Mouse (Mus musculus) spleen, adult 2 months (tissue): ENCODE data around the gene Nell1. TPM values are rescaled to one million over a fixed set of nuclear protein-coding genes. Genes with fewer than 3 reads are reported as not detected.

ENCODE experiments used
- DNase-seq, 2 experiments: peaks; one replicate each; pipeline versions ENCODE4 v3.0.0 to v3.0.0-alpha.2; 2012 to 2021; ENCODE audit warnings: low spot score in 2 of 2, low read depth in 1 of 2
- H3K27ac ChIP-seq: fragments of 200-500 bp; 2 replicates; pipeline ENCODE4 v1.5.1; 2012; ENCODE audit warnings: low read length, inconsistent platforms; ENCODE audit not compliant: insufficient read depth
- H3K27me3 ChIP-seq: fragments of 200-500 bp; 2 replicates; pipeline ENCODE4 v1.6.1; 2012; ENCODE audit warnings: mild to moderate bottlenecking, moderate library complexity, low read length, inconsistent platforms; ENCODE audit not compliant: control insufficient read depth, insufficient read depth
- H3K36me3 ChIP-seq: fragments of 200-500 bp; 2 replicates; pipeline ENCODE4 v1.6.1; 2012; ENCODE audit warnings: mild to moderate bottlenecking, low read length, inconsistent platforms; ENCODE audit not compliant: control insufficient read depth, insufficient read depth
- H3K4me1 ChIP-seq: fragments of 200-500 bp; 2 replicates; pipeline ENCODE4 v1.6.1; 2011; ENCODE audit warnings: inconsistent platforms; ENCODE audit not compliant: control insufficient read depth, insufficient read depth, insufficient read length
- H3K4me3 ChIP-seq: fragments of 200-500 bp; 2 replicates; pipeline ENCODE4 v1.5.1; 2011; ENCODE audit warnings: mild to moderate bottlenecking, inconsistent platforms; ENCODE audit not compliant: insufficient read depth, insufficient read length; ENCODE audit errors: extremely low read depth
- CTCF ChIP-seq: fragments of 200-500 bp; IDR thresholded peaks from 2 replicates; pipeline ENCODE4 v1.5.1; 2011; ENCODE audit warnings: mild to moderate bottlenecking, inconsistent platforms; ENCODE audit not compliant: insufficient read depth, insufficient read length, insufficient replicate concordance; ENCODE audit errors: extremely low read depth
- POLR2A ChIP-seq: fragments of 200-500 bp; IDR thresholded peaks from 2 replicates; pipeline ENCODE4 v1.6.1; 2011; ENCODE audit warnings: low read depth, low read length, inconsistent platforms
- whole genome bisulfite sequencing: fragments of 180-500 bp; shearing (Covaris S2); methylation state at CpG from one replicate; pipeline ENCODE4 v1.1.7; 2018; 5-methylcytosine and 5-hydroxymethylcytosine counted together
- polyA plus RNA-seq: library from polyadenylated mRNA; depleted of rRNA; stranded (reverse); fragments of >200 nt; gene quantifications from 2 replicates; pipeline ENCODE4 v1.2.3, GENCODE M21; 2012

Nell1 gene
- polyA plus RNA-seq, 1 experiment = not detected

DNA sequence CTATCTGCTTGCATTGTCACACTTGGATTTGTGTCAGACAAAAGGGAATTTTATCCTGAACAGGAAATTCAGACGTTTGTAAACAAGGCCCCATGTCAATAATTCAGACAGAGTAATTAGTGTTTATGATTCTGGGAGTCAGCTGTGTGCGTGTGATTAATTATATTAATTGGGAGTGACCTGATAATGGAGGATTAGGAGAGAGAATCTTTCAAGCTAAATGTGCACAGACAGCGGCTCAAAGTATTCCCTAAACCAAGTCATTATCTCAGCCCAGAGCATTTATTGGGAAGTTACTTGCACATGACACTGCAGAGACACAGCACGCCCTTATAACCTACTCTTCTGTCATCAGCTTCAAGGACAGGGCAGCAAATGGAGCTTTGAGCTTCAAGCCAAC is 697.6 kb downstream of the Nell1 start:
- no peak overlapping the region for H3K4me3 ChIP-seq
- no peak for DNase-seq
- no peak overlapping the region for H3K27ac ChIP-seq
- WGBS = 72% methylated on average over 4 of the region's 4 CpGs
- TF ChIP-seq POLR2A (no peak), CTCF (no peak)
- no peaks in the 10 kb centered on the region for H3K36me3 ChIP-seq
- no peaks in the 10 kb centered on the region for H3K27me3 ChIP-seq
- no peaks in the 10 kb centered on the region for H3K4me1 ChIP-seq

DNA sequence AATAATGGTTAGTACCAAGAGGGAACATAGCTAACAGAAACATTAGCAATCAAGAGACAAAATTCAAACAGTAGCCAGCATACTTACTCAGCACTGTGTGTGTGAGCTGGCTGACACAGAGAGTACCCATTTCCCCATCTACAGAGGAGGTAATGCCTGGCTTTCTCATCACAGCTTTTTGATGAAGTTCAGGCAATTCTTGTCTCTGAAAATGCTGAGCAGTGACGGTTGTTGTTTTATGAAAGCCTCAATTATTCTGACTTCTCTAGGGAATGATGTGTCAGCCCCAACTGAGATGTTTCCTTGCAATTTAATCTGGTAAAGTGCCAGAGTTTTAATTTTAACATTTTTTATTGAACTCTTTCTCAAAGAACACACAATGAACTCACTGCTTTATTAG is 700.8 kb downstream of the Nell1 start:
- DNase-seq = no peak
- Histone ChIP-seq H3K27ac (no peak overlapping the region), H3K4me1 (no peaks in the 10 kb centered on the region), H3K4me3 (no peak overlapping the region), H3K27me3 (no peaks in the 10 kb centered on the region), H3K36me3 (no peaks in the 10 kb centered on the region)
- TF ChIP-seq POLR2A = no peak
- TF ChIP-seq CTCF = no peak
- 80% methylated on average over 1 of the region's 1 CpGs for WGBS

DNA sequence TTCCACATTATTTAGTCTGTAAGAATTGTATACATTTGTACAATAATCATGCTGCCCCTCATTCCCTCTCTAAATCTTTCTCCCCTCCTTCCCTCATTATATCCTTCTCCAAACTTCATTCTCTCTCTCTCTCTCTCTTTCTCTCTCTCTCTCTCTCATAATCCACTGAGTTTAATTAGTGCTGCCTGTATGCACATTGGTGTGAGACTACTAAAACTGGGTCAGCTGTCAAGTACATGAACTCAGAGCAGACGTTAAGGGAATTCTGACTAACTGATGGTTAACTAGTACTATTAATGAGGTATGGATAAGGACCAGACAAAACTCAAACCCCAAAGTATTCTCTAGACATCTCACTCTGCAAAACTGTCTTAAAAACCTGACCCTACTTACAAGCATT is 702.8 kb downstream of the Nell1 start:
- no peak for DNase-seq
- no peak overlapping the region for H3K27ac ChIP-seq
- H3K36me3 ChIP-seq = no peaks in the 10 kb centered on the region
- no peak overlapping the region for H3K4me3 ChIP-seq
- TF ChIP-seq POLR2A = no peak
- no peak for TF ChIP-seq CTCF
- 71% methylated on average over 1 of the region's 1 CpGs for WGBS
- no peaks in the 10 kb centered on the region for H3K27me3 ChIP-seq
- H3K4me1 ChIP-seq = no peaks in the 10 kb centered on the region

GRCm38 (mm10) chr7:50686337-50686736 is 711.7 kb downstream of the Nell1 start:
- H3K36me3 ChIP-seq = no peaks in the 10 kb centered on the region
- H3K4me3 ChIP-seq = no peak overlapping the region
- DNase-seq = no peak
- no peaks in the 10 kb centered on the region for H3K4me1 ChIP-seq
- TF ChIP-seq CTCF (no peak), POLR2A (no peak)
- 89% methylated on average over 5 of the region's 5 CpGs for WGBS
- H3K27ac ChIP-seq = no peak overlapping the region
- H3K27me3 ChIP-seq = no peaks in the 10 kb centered on the region

GRCm38 (mm10) chr7:50725166-50725565 is 750.5 kb downstream of the Nell1 start:
- no peak for DNase-seq
- H3K36me3 ChIP-seq = no peaks in the 10 kb centered on the region
- WGBS = 70% methylated on average over 3 of the region's 3 CpGs
- no peaks in the 10 kb centered on the region for H3K27me3 ChIP-seq
- TF ChIP-seq POLR2A = no peak
- no peak for TF ChIP-seq CTCF
- no peak overlapping the region for H3K4me3 ChIP-seq
- H3K27ac ChIP-seq = no peak overlapping the region
- H3K4me1 ChIP-seq = no peaks in the 10 kb centered on the region

DNA sequence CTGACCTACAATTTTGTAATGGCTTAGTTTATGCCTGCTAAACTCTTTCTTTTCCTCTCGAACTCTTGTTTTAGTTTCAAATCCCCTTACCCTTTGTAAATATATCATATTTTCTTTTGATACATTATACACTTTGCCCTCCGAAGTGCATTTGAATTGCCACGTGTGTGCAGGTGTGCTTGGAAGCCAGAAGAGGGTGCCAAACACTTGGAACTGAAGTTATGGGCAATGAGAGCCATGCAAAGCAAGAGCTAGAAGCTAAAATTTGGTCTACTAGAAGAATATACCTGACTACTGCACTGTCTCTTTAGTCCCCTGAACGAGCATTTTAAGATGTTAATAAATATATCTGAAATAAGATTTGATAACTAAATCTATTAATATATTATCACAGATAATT is 756.3 kb downstream of the Nell1 start:
- TF ChIP-seq POLR2A (no peak), CTCF (no peak)
- no peaks in the 10 kb centered on the region for H3K4me1 ChIP-seq
- no peak for DNase-seq
- no peaks in the 10 kb centered on the region for H3K27me3 ChIP-seq
- no peaks in the 10 kb centered on the region for H3K36me3 ChIP-seq
- no peak overlapping the region for H3K27ac ChIP-seq
- 48% methylated on average over 4 of the region's 4 CpGs for WGBS
- no peak overlapping the region for H3K4me3 ChIP-seq

DNA sequence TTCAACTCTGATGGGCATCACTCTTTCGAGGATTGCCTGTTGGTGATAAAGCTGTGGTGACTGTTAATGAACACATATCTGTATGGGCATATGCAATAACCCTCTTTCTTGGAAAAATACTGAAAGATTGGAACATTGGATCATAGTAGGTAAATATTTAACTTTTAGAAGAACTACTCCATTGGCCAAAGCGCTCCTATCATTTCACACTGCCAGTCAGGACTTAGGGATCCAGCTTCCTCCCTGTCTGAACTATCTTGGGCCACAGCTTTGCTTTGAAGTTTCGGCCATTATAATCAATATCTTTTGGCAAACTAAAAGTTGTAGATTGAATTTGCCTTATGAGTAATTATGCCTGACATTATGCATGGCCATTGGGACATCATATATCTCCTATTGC is 780.9 kb downstream of the Nell1 start:
- Histone ChIP-seq H3K36me3 (no peaks in the 10 kb centered on the region), H3K27ac (no peak overlapping the region), H3K27me3 (no peaks in the 10 kb centered on the region), H3K4me3 (no peak overlapping the region), H3K4me1 (no peaks in the 10 kb centered on the region)
- no peak for DNase-seq
- no peak for TF ChIP-seq CTCF
- no peak for TF ChIP-seq POLR2A
- WGBS = 77% methylated on average over 3 of the region's 3 CpGs
